Mouse (Mus musculus) liver, embryonic 14.5 days (tissue): ENCODE results near the gene Gm10959.

ENCODE experiments used
- CTCF ChIP-seq: IDR thresholded peaks from 2 replicates; pipeline ENCODE4 v1.5.1; 2016; ENCODE audit warnings: antibody characterized with exemption, low read depth, control low read depth
- EP300 ChIP-seq: IDR thresholded peaks from 2 replicates; pipeline ENCODE4 v1.6.1; 2016; ENCODE audit warnings: antibody characterized with exemption, low read depth

GRCm38 (mm10) chr3:122888371-122888819 is 30.8 kb downstream of the Gm10959 start:
- no peak for TF ChIP-seq CTCF
- no peak for TF ChIP-seq EP300
